Mouse (Mus musculus) small intestine, adult 2 months (tissue): ENCODE measurements around the gene Pam.

ENCODE experiments used
- CTCF ChIP-seq: fragments of 200-500 bp; IDR thresholded peaks from 2 replicates; pipeline ENCODE4 v1.5.1; 2012; ENCODE audit warnings: low read depth, mild to moderate bottlenecking, control low read depth, inconsistent platforms, low read length, moderate library complexity, mixed read lengths; ENCODE audit not compliant: insufficient replicate concordance, insufficient read length; ENCODE audit errors: extremely low read depth
- POLR2A ChIP-seq: fragments of 200-500 bp; IDR thresholded peaks from 2 replicates; pipeline ENCODE4 v1.6.1; 2012; ENCODE audit warnings: low read depth, mild to moderate bottlenecking, control low read depth, inconsistent platforms, low read length, moderate library complexity

- TF ChIP-seq POLR2A: no peak
- TF ChIP-seq CTCF: no peak
Observed at GRCm38 (mm10) chr1:98025924-98026640, 69.4 kb downstream of the Pam start.
